Mouse (Mus musculus): Measurements from ENCODE around the gene Xk. TPM values are rescaled to one million over a fixed set of nuclear protein-coding genes. Genes with fewer than 3 reads are reported as not detected.

The Xk gene
- total and polyA plus RNA-seq, 3 experiments = 0.08 to 0.68 (median 0.44) TPM

DNA sequence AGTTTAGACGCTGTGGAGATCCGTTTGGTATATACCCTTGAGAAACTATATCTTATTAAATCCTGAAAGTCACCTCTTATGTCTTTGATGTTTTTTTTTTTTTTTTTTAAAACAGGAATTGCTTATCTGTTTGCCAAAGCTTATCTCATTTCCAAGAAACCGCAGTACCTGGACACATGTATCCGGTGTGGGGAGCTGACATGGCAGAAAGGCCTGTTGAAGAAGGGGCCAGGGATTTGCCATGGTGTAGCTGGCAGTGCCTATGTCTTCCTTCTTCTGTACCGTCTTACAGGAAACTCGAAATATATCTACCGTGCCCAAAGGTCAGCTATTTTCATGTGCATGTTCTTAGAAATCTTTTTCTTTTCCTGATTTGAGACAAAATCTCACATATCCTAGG lies 14.7 kb upstream of the Xk start:
- TF ChIP-seq RAD21 (IDR thresholded peaks at IDR 0.05; ENCODE audit: low read depth, low read length) (no peak), GABPA (IDR thresholded peaks at IDR 0.05; ENCODE audit: insufficient replicate concordance, low read depth, low read length) (no peak), JUND (conservative IDR thresholded peaks at IDR 0.05; ENCODE audit: low read depth, low read length) (no peak), SMC3 (IDR thresholded peaks at IDR 0.05; ENCODE audit: low read depth, low read length) (no peak), BHLHE40 (IDR thresholded peaks at IDR 0.05; ENCODE audit: low read depth, low read length) (no peak), ZNF384 (IDR thresholded peaks at IDR 0.05; ENCODE audit: low read depth, low read length) (no peak), USF1 (IDR thresholded peaks at IDR 0.05; ENCODE audit: low read depth, low read length) (no peak), TBP (conservative IDR thresholded peaks at IDR 0.05; ENCODE audit: low read depth, low read length) (no peak), KAT2A (IDR thresholded peaks at IDR 0.05; ENCODE audit: insufficient replicate concordance, low read length) (no peak), NRF1 (IDR thresholded peaks at IDR 0.05; ENCODE audit: low read depth, low read length) (no peak), MYC (IDR thresholded peaks at IDR 0.05; ENCODE audit: low read depth, low read length) (no peak)
- Histone ChIP-seq H3K27me3 (replicated peaks) (no peaks in the 10 kb centered on the region), H3K79me2 (replicated peaks; ENCODE audit: control insufficient read depth, extremely low read depth, insufficient read depth, poor library complexity, severe bottlenecking) (no peaks in the 10 kb centered on the region), H3K4me2 (ENCODE audit: insufficient read depth, low read depth, poor library complexity, severe bottlenecking) (no peak overlapping the region), H3K4me3 (replicated peaks in 1 of 3; ENCODE audit: low read depth in 2 of 3, low read length in 2 of 3, poor library complexity in 1 of 3) (no peak overlapping the region), H3K9me3 (replicated peaks; ENCODE audit: low read length) (no peaks in the 10 kb centered on the region), H3K9ac (ENCODE audit: insufficient read depth, low read depth) (no peak overlapping the region), H3K27ac (ENCODE audit: insufficient read depth, low read depth) (no peak overlapping the region), H3K36me3 (replicated peaks in 1 of 2; ENCODE audit: control insufficient read depth in 1 of 2, insufficient read depth in 1 of 2, low read length in 1 of 2) (no peaks in the 10 kb centered on the region), H3K4me1 (ENCODE audit: control insufficient read depth in 1 of 2, insufficient read depth in 2 of 2) (peaks cover 0 to 5% of the 10 kb centered on the region in 2 experiments; a peak in 1 of 4 replicates)
- in situ Hi-C loops (cut with MboI; ENCODE audit: low pct_ligation_motif_present, low pct_unique_long_range_greater_than_20kb, low sequenced_read_pairs) (no loop called here), dilution Hi-C loops (cut with MboI; ENCODE audit: extremely low pct_ligation_motif_present, extremely low pct_unique_long_range_greater_than_20kb, low sequenced_read_pairs) (no loop called here)
- no peak for DNase-seq (ENCODE audit: extremely low read depth)

GRCm38 (mm10) chrX:9259267-9259666 lies 13.3 kb upstream of the Xk start:
- TF ChIP-seq TBP (conservative IDR thresholded peaks at IDR 0.05; ENCODE audit: low read depth, low read length) = no peak
- no peak for TF ChIP-seq GABPA (IDR thresholded peaks at IDR 0.05; ENCODE audit: insufficient replicate concordance, low read depth, low read length)
- no peak for TF ChIP-seq TCF12 (IDR thresholded peaks at IDR 0.05; ENCODE audit: low read depth, low read length)
- TF ChIP-seq ETS1 (conservative IDR thresholded peaks at IDR 0.05; ENCODE audit: low read depth, low read length) = no peak
- TF ChIP-seq MEF2A (IDR thresholded peaks at IDR 0.05; ENCODE audit: borderline replicate concordance, low read depth, low read length) = no peak
- no peak for TF ChIP-seq E2F4 (IDR thresholded peaks at IDR 0.05; ENCODE audit: insufficient replicate concordance, low read depth, low read length)
- no peak for TF ChIP-seq RAD21 (IDR thresholded peaks at IDR 0.05; ENCODE audit: low read depth, low read length)
- TF ChIP-seq BHLHE40 (IDR thresholded peaks at IDR 0.05; ENCODE audit: low read depth, low read length) = no peak
- TF ChIP-seq HCFC1 (IDR thresholded peaks at IDR 0.05; ENCODE audit: low read depth, low read length) = no peak
- no peak for TF ChIP-seq IRF4 (IDR thresholded peaks at IDR 0.05; ENCODE audit: low read depth, low read length)
- dilution Hi-C loops (cut with MboI; ENCODE audit: extremely low pct_ligation_motif_present, extremely low pct_unique_long_range_greater_than_20kb, low sequenced_read_pairs) = no loop called here
- Histone ChIP-seq H3K79me2 (replicated peaks; ENCODE audit: control insufficient read depth, extremely low read depth, insufficient read depth, poor library complexity, severe bottlenecking) (no peaks in the 10 kb centered on the region), H3K27me3 (replicated peaks) (no peaks in the 10 kb centered on the region), H3K4me2 (ENCODE audit: insufficient read depth, low read depth, poor library complexity, severe bottlenecking) (no peak overlapping the region), H3K9ac (ENCODE audit: insufficient read depth, low read depth) (no peak overlapping the region), H3K9me3 (replicated peaks; ENCODE audit: low read length) (no peaks in the 10 kb centered on the region), H3K4me1 (ENCODE audit: control insufficient read depth in 1 of 2, insufficient read depth in 2 of 2) (no peaks in the 10 kb centered on the region), H3K4me3 (replicated peaks in 1 of 3; ENCODE audit: low read depth in 2 of 3, low read length in 2 of 3, poor library complexity in 1 of 3) (no peak overlapping the region), H3K36me3 (replicated peaks in 1 of 2; ENCODE audit: control insufficient read depth in 1 of 2, insufficient read depth in 1 of 2, low read length in 1 of 2) (no peaks in the 10 kb centered on the region), H3K27ac (ENCODE audit: insufficient read depth, low read depth) (no peak overlapping the region)
- no peak for DNase-seq (ENCODE audit: extremely low read depth)
- in situ Hi-C loops (cut with MboI; ENCODE audit: low pct_ligation_motif_present, low pct_unique_long_range_greater_than_20kb, low sequenced_read_pairs) = no loop called here

Measured in CH12.LX (cell line).